Comparison of ENCODE assay signal across 27 mouse cellular contexts in the genomic region with DNA sequence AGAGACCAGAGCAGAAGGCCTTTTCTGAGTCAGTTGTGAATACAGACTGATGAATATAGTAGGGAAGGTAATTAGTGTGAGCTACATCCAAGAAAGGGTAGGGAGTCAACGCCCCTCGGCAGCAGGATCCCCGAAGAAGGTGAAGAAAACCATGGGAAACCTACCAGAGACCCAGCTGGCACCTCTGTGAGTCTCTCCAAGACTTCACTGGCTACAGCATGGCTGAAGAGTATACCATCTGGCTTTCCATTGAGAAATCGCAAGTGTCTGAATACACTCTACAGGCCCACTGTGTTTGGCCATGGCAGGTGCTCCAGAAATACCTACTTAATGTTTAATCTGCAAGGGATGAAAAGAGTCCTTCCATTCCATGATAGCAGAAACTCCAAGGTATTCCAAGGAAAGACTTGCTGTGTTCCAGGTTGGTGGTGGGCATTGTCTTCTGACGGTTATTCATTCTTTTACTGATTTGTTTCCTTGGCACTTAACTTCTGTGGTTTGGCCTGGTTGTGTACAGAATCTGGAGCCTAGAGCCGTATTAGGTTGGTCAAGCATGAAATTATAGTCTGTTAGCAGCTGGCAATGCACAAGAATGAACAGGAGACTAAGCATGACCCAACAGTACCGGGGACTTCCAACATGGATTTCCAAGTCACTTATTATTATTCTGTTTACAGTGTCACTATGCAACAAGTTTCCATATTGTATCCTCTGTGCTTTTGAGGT.
A peak's percentile ranks its signal among the peaks of the same experiment; 100 is the strongest.
DNase-seq lines count a peak whose midpoint lies in the region; ATAC-seq and TF ChIP-seq lines count a peak whose summit lies in the region.
"Had no signal": no experiment of that assay in that cellular context is flagged by ENCODE, and none has a peak within 500 bp of the region (broad histone marks: within the 10 kb centered on the region; RNA-seq: fewer than 3 reads in every experiment).

No protein-coding gene starts in this region.

- no peak for ATAC-seq in cerebellum, adult (ENCODE audit: insufficient number of reproducible peaks, low FRiP score, low TSS enrichment)
- peak; percentile 77 for ATAC-seq in hindbrain, embryonic 16.5 days
- no peak for ATAC-seq in hindbrain, embryonic 13.5 days (ENCODE audit: low FRiP score)
- peak; percentile 90 for ATAC-seq in Patski
- ATAC-seq: inflammation-experienced regulatory T-cells, adult 6 months had no signal

- H3K9ac ChIP-seq in hindbrain, embryonic 16.5 days (ENCODE audit: low read depth, low read length) = no peak overlapping the region
- no peak overlapping the region for H3K9ac ChIP-seq in hindbrain, embryonic 13.5 days
- H3K9ac ChIP-seq: embryonic facial prominence, embryonic 12.5 days; liver, embryonic 15.5 days; lung, embryonic 15.5 days; neural tube, embryonic 13.5 days had no signal

- no peak overlapping the region for H3K27ac ChIP-seq in hindbrain, embryonic 16.5 days (ENCODE audit: low read depth, low read length)
- H3K27ac ChIP-seq in hindbrain, embryonic 13.5 days = no peak overlapping the region
- H3K27ac ChIP-seq in heart, embryonic 10.5 days = no peak overlapping the region
- H3K27ac ChIP-seq: embryonic facial prominence, embryonic 12.5 days; left cerebral cortex, adult 2 months; limb, embryonic 10.5 days; liver, embryonic 15.5 days; lung, embryonic 15.5 days; neural tube, embryonic 13.5 days had no signal

- 75% methylated on average over 7 of the region's 7 CpGs for WGBS in hindbrain, embryonic 16.5 days
- WGBS in hindbrain, embryonic 13.5 days = 86% methylated on average over 7 of the region's 7 CpGs
- WGBS in heart, embryonic 10.5 days = 88% methylated on average over 7 of the region's 7 CpGs

- H3K4me3 ChIP-seq in hindbrain, embryonic 16.5 days (ENCODE audit: low read length) = no peak overlapping the region
- no peak overlapping the region for H3K4me3 ChIP-seq in hindbrain, embryonic 13.5 days
- H3K4me3 ChIP-seq in heart, embryonic 10.5 days = no peak overlapping the region
- H3K4me3 ChIP-seq: embryonic facial prominence, embryonic 12.5 days; erythroblast, embryonic 14.5 days; left cerebral cortex, adult 2 months; limb, embryonic 10.5 days; liver, embryonic 15.5 days; lung, embryonic 15.5 days; megakaryocyte, embryonic 14.5 days; neural tube, embryonic 13.5 days had no signal

- in situ Hi-C loops in Patski (cut with MboI; ENCODE audit: low pct_unique_long_range_greater_than_20kb) = no loop called here

- H3K36me3 ChIP-seq in hindbrain, embryonic 16.5 days (ENCODE audit: control insufficient read depth, insufficient read depth, low read length) = no peaks in the 10 kb centered on the region
- no peaks in the 10 kb centered on the region for H3K36me3 ChIP-seq in hindbrain, embryonic 13.5 days
- H3K36me3 ChIP-seq in heart, embryonic 10.5 days = no peaks in the 10 kb centered on the region
- H3K36me3 ChIP-seq: embryonic facial prominence, embryonic 12.5 days; limb, embryonic 10.5 days; liver, embryonic 15.5 days; lung, embryonic 15.5 days; neural tube, embryonic 13.5 days had no signal

- POLR2A ChIA-PET in Patski (lab: Charles Lee) = no interaction called here

- H3K4me1 ChIP-seq in hindbrain, embryonic 16.5 days (ENCODE audit: control insufficient read depth, insufficient read depth, low read depth, low read length) = no peaks in the 10 kb centered on the region
- no peaks in the 10 kb centered on the region for H3K4me1 ChIP-seq in hindbrain, embryonic 13.5 days (replicated peaks)
- no peaks in the 10 kb centered on the region for H3K4me1 ChIP-seq in heart, embryonic 10.5 days
- H3K4me1 ChIP-seq: embryonic facial prominence, embryonic 12.5 days; liver, embryonic 15.5 days; megakaryocyte, embryonic 14.5 days; neural tube, embryonic 13.5 days had no signal

- no peaks in the 10 kb centered on the region for H3K9me3 ChIP-seq in hindbrain, embryonic 16.5 days (ENCODE audit: control insufficient read depth, low read length)
- no peaks in the 10 kb centered on the region for H3K9me3 ChIP-seq in hindbrain, embryonic 13.5 days
- H3K9me3 ChIP-seq in heart, embryonic 10.5 days = no peaks in the 10 kb centered on the region
- H3K9me3 ChIP-seq: embryonic facial prominence, embryonic 12.5 days; limb, embryonic 10.5 days; liver, embryonic 15.5 days; lung, embryonic 15.5 days; megakaryocyte, embryonic 14.5 days; neural tube, embryonic 13.5 days had no signal

- no peaks in the 10 kb centered on the region for H3K27me3 ChIP-seq in hindbrain, embryonic 16.5 days (replicated peaks; ENCODE audit: control insufficient read depth, insufficient read depth, low read length)
- H3K27me3 ChIP-seq in hindbrain, embryonic 13.5 days = no peaks in the 10 kb centered on the region
- H3K27me3 ChIP-seq in Patski = no peaks in the 10 kb centered on the region
- H3K27me3 ChIP-seq in heart, embryonic 10.5 days (ENCODE audit: insufficient read depth, poor library complexity, severe bottlenecking) = no peaks in the 10 kb centered on the region
- H3K27me3 ChIP-seq: embryonic facial prominence, embryonic 12.5 days; liver, embryonic 15.5 days; lung, embryonic 15.5 days; megakaryocyte, embryonic 14.5 days; neural tube, embryonic 13.5 days had no signal

- CTCF ChIA-PET in Patski (lab: Charles Lee) = no interaction called here

- peak; percentile 56 to 60 for DNase-seq in cerebellum, postnatal 14 days
- peak; percentile 87 for DNase-seq in Patski (ENCODE audit: low read depth, low spot score)
- DNase-seq in retina, postnatal 1 day = peak; percentile 69
- no peak for DNase-seq in heart, embryonic 10.5 days (ENCODE audit: low spot score)
- DNase-seq: adrenal gland, postnatal 10 days; gastrocnemius, postnatal 25 days; heart, postnatal 4 days; kidney, adult 18-20 months; kidney, postnatal 10 days; liver; lung, postnatal 36 days; midbrain, embryonic 14.5 days; right cerebral cortex, adult 18-20 months; right cerebral cortex, postnatal 4 days; thymus, postnatal 14 days had no signal

- H3K4me2 ChIP-seq in hindbrain, embryonic 16.5 days (ENCODE audit: low read length) = no peak overlapping the region
- H3K4me2 ChIP-seq in hindbrain, embryonic 13.5 days = no peak overlapping the region
- H3K4me2 ChIP-seq: embryonic facial prominence, embryonic 12.5 days; liver, embryonic 15.5 days; lung, embryonic 15.5 days; neural tube, embryonic 13.5 days had no signal

- no peak for TF ChIP-seq CTCF in Patski (IDR thresholded peaks at IDR 0.05)

Comparison
In these comparisons a context has a peak if more than half of its experiments do, and no peak if none do; other contexts are left out.
1. ATAC-seq: peak in hindbrain, embryonic 16.5 days (single experiment) and Patski (single experiment); none in cerebellum, adult (single experiment) and hindbrain, embryonic 13.5 days (single experiment).